Mouse (Mus musculus) midbrain, embryonic 14.5 days (tissue): ENCODE measurements around the gene Zmat3. TPM values are rescaled to one million over a fixed set of nuclear protein-coding genes. Genes with fewer than 3 reads are reported as not detected.

ENCODE experiments used
- ATAC-seq: fragments of 200-750 bp; cut with Nextera tagmentation; 2 replicates; pipeline ENCODE4 v1.8.0; 2017; ENCODE audit warnings: moderate number of reproducible peaks, moderate library complexity; ENCODE audit not compliant: low FRiP score, low TSS enrichment
- DNase-seq: peaks from one replicate; pipeline ENCODE4 v3.0.0-alpha.2; 2015
- H3K27ac ChIP-seq: fragments of 300-500 bp; sonication (generic); replicated peaks from 2 replicates; pipeline ENCODE4 v1.5.1; 2014; ENCODE audit warnings: mild to moderate bottlenecking, low read depth, low read length, moderate library complexity
- H3K27me3 ChIP-seq: fragments of 300-500 bp; sonication (generic); 2 replicates; pipeline ENCODE4 v1.6.1; 2014; ENCODE audit warnings: low read length, control low read depth, mixed read lengths; ENCODE audit not compliant: control insufficient read depth, insufficient read depth
- H3K36me3 ChIP-seq: fragments of 300-500 bp; sonication (generic); 2 replicates; pipeline ENCODE4 v1.6.1; 2014; ENCODE audit warnings: low read length, control low read depth; ENCODE audit not compliant: control insufficient read depth, insufficient read depth
- H3K4me1 ChIP-seq: fragments of 300-500 bp; sonication (generic); 2 replicates; pipeline ENCODE4 v1.6.1; 2014; ENCODE audit warnings: mild to moderate bottlenecking, antibody characterized with exemption, low read length, control low read depth; ENCODE audit not compliant: control insufficient read depth, insufficient read depth
- H3K4me2 ChIP-seq: fragments of 300-500 bp; sonication (generic); 2 replicates; pipeline ENCODE4 v1.6.1; 2014; ENCODE audit warnings: mild to moderate bottlenecking, low read length, moderate library complexity
- H3K4me3 ChIP-seq: fragments of 300-500 bp; sonication (generic); replicated peaks from 2 replicates; pipeline ENCODE4 v1.5.1; 2014; ENCODE audit warnings: low read depth, low read length
- H3K9ac ChIP-seq: fragments of 300-500 bp; sonication (generic); replicated peaks from 2 replicates; pipeline ENCODE4 v1.6.1; 2014; ENCODE audit warnings: mild to moderate bottlenecking, low read length, moderate library complexity
- H3K9me3 ChIP-seq: fragments of 300-500 bp; sonication (generic); 2 replicates; pipeline ENCODE4 v1.6.1; 2016; ENCODE audit warnings: low read length, control low read depth, mixed read lengths; ENCODE audit not compliant: control insufficient read depth
- WGBS: fragments of 180-500 bp; shearing (Covaris S2); extraction: QIAGEN DNeasy Blood & Tissue Kit; methylation state at CpG from one replicate; pipeline ENCODE4 v1.1.7; 2014; 5-methylcytosine and 5-hydroxymethylcytosine counted together
- polyA plus RNA-seq: library from polyadenylated mRNA; unstranded; fragments of >200 nt; fragmentation: Nextera tagmentation; extraction: Ambion mirVana; gene quantifications from 2 replicates; pipeline ENCODE4 v1.2.1, GENCODE M21; 2014

Gene Zmat3
- polyA plus RNA-seq, 1 experiment from 2014 or later = 9.7 TPM

- peaks cover 28% of the 10 kb centered on the region for H3K4me1 ChIP-seq
- 68% methylated on average over 2 of the region's 2 CpGs for WGBS
- H3K4me2 ChIP-seq = peak overlapping the region; percentile 73; the same call in 1 of the 2 replicates
These were observed 34.1 kb upstream of the Zmat3 start for GRCm38 (mm10) chr3:32399931-32400330.

GRCm38 (mm10) chr3:32399381-32399780 is 33.6 kb upstream of the Zmat3 start:
- no peaks in the 10 kb centered on the region for H3K9me3 ChIP-seq
- H3K4me1 ChIP-seq = peaks cover 28% of the 10 kb centered on the region
- H3K27ac ChIP-seq = no peak overlapping the region
- H3K27me3 ChIP-seq = no peaks in the 10 kb centered on the region
- no peaks in the 10 kb centered on the region for H3K36me3 ChIP-seq
- H3K4me3 ChIP-seq = no peak overlapping the region
- peak overlapping the region; percentile 73 for H3K4me2 ChIP-seq
- no peak overlapping the region for H3K9ac ChIP-seq
- WGBS = 19% methylated on average over 4 of the region's 4 CpGs
- DNase-seq (no peak), ATAC-seq (no peak)

More at GRCm38 (mm10) chr3:32399931-32400330, 34.1 kb upstream of the Zmat3 start:
- Histone ChIP-seq H3K9ac (no peak overlapping the region), H3K4me3 (no peak overlapping the region), H3K9me3 (no peaks in the 10 kb centered on the region), H3K36me3 (no peaks in the 10 kb centered on the region), H3K27me3 (no peaks in the 10 kb centered on the region), H3K27ac (no peak overlapping the region)
- no peak for DNase-seq
- ATAC-seq = no peak

- peak; percentile 32 for DNase-seq
- H3K9me3 ChIP-seq = no peaks in the 10 kb centered on the region
- H3K9ac ChIP-seq = no peak overlapping the region; the same call in 1 of the 2 replicates
- H3K36me3 ChIP-seq = no peaks in the 10 kb centered on the region
- WGBS = 6% methylated on average over 4 of the region's 4 CpGs
- H3K27me3 ChIP-seq = no peaks in the 10 kb centered on the region
- H3K4me1 ChIP-seq = peaks cover 28% of the 10 kb centered on the region
- no peak for ATAC-seq
- H3K27ac ChIP-seq = no peak overlapping the region
- peak overlapping the region; percentile 76 for H3K4me3 ChIP-seq
- H3K4me2 ChIP-seq = peak overlapping the region; percentile 73
These were observed 32.8 kb upstream of the Zmat3 start for GRCm38 (mm10) chr3:32398623-32399022.

DNA sequence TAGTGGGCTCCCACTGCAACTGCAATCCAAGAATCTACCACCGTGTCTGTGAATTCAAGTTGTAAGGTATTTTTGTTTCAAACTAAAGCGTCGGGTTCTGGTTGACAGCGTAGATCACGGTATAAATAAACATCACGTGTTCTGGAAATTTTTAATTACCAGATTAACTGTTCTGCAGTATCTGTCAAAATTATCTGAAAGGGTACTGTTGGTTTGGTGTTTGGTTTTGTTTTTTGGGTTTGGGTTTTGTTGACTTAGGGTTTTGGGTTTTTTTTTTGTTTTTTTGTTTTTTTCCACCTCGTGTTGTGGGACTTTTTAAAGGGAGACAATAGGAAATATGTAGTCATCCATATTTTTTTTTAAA is 32.3 kb upstream of the Zmat3 start:
- under 1% methylated on average over 7 of the region's 7 CpGs for WGBS
- Histone ChIP-seq H3K4me3 (peak overlapping the region; percentile 76), H3K9me3 (no peaks in the 10 kb centered on the region), H3K27ac (peak overlapping the region; percentile 97), H3K9ac (peak overlapping the region; percentile 93), H3K4me1 (peaks cover 28% of the 10 kb centered on the region), H3K4me2 (peak overlapping the region; percentile 73), H3K36me3 (no peaks in the 10 kb centered on the region), H3K27me3 (no peaks in the 10 kb centered on the region)
- DNase-seq = peak; percentile 41
- no peak for ATAC-seq

DNA sequence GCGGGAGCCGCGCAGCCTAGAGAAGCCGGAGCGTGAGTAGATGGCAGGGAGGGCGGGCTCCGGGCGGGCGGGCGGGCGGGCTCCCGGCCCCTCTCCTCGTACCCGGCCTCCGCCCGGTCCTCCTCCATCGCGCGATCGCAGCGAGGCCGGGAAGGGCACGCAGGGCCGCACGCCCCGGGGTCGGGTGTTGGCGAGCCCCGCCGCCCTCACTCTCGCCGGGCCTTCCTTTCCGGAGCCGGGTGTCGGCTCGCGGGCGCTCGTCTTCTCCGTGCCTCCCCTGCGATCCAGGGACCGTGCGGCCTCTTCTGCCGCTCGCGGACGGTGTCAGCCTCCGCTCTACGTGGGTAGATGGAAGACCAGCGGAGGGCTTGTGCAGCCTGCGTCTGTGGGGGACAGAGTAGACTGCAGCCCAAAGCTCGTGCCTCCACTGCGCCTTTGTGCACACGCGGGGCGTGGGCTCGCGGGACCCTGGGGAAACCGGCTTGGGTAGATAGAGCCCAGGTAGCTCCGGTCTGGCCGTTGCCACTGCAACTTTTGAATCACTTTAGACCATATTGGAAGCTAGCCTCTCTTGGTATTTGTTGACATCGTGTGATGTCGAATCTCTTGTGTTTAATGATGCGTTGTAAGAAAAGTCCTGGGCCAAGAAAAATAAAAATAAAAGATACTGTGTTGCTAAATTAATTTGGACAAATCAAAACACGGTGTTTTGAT is 31.8 kb upstream of the Zmat3 start, which contains the start of gene Pik3ca:
Gene Pik3ca, plus strand, starts transcription at position 211 of the 714 bp plus-strand sequence.
- Histone ChIP-seq H3K27ac (peak within 1 kb of the TSS; percentile 97), H3K9me3 (no peaks in the 10 kb centered on the region), H3K4me3 (peak within 1 kb of the TSS; percentile 76), H3K27me3 (no peaks in the 10 kb centered on the region), H3K4me1 (peaks cover 28% of the 10 kb centered on the region), H3K9ac (peak within 1 kb of the TSS; percentile 93), H3K36me3 (no peaks in the 10 kb centered on the region), H3K4me2 (peak within 1 kb of the TSS; percentile 73)
- ATAC-seq (peak; percentile 74), DNase-seq (peak; percentile 77)
- under 1% methylated on average over 46 of the region's 65 CpGs for WGBS

DNA sequence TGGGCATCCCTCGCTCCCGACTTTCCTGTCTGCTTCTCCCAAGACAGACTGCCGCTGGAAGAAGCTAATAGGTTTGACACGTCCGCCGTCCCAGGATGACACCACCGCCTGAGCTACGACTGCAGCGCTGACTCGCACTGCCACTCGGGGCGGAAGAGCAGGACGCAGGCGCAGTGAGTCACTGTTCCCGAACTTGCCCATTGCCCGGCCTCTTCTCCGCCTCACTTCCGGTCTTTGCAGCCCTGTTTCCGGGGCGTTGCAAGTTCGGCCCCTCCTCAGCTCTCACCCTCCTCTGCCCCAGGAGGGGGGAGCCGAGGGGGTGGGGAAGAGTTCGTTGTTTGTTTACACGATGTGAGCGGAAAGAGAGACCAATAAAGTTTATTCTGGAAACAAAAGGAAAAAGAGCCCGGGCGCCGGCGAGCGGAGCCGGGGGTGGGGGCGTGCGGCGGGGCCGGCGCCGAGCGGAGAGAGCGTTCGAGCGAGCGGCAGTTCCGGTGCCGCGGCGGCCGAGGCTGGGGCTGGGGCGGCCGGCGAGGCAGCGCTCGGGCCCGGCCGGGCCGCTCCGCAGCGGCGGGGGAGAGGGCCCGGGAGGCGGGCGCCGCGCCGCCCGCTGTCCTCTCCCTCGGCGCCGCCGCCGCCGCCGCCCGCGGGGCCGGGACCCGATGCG is 31.1 kb upstream of the Zmat3 start:
- WGBS = under 1% methylated on average over 52 of the region's 77 CpGs
- Histone ChIP-seq H3K9me3 (no peaks in the 10 kb centered on the region), H3K4me3 (peak overlapping the region; percentile 76), H3K4me1 (peaks cover 28% of the 10 kb centered on the region), H3K36me3 (no peaks in the 10 kb centered on the region), H3K9ac (peak overlapping the region; percentile 93), H3K27me3 (no peaks in the 10 kb centered on the region), H3K27ac (peak overlapping the region; percentile 97), H3K4me2 (peak overlapping the region; percentile 73)
- ATAC-seq = peak; percentile 98
- DNase-seq = peak; percentile 99

DNA sequence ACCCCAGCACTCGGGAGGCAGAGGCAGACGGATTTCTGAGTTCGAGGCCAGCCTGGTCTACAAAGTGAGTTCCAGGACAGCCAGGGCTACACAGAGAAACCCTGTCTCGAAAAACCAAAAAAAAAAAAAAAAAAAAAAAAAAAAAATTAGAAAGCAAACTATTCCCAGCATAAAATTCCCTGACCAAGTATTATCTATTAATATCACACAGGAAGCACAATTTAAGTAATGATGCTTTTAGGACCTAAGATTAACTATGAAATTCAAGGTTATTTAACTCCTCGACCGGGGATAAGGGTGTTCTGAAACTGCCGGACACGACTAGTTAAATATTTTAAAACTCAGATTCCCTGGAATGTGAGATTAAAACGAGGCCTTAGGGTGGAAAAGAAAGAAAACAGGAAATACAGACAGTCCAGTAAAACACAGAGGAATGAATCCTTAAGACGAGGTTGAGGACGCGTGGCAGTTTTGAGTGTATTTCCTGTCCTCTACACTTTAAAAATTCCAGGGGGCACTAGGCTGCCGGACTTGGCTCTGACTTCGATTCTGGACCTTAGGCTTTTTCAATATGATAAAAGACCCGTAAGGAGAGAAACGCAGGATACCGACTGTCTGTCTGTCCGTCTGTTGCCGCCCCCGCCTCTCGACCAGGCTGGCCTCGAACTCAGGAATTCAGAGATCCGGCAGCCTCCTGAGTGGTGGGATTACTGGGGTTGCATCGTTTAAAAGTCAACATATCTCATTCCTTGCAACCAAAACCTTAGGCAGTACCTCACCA is 30.1 kb upstream of the Zmat3 start:
- H3K9me3 ChIP-seq = no peaks in the 10 kb centered on the region
- peak overlapping the region; percentile 97 for H3K27ac ChIP-seq
- H3K4me3 ChIP-seq = peak overlapping the region; percentile 76
- no peaks in the 10 kb centered on the region for H3K36me3 ChIP-seq
- 28% methylated on average over 23 of the region's 24 CpGs for WGBS
- peak overlapping the region; percentile 62 for H3K4me2 ChIP-seq
- ATAC-seq (peak; percentile 3; the same call in 1 of the 2 replicates), DNase-seq (peak; percentile 45)
- H3K9ac ChIP-seq = peak overlapping the region; percentile 51
- no peaks in the 10 kb centered on the region for H3K27me3 ChIP-seq
- H3K4me1 ChIP-seq = peaks cover 28% of the 10 kb centered on the region

DNA sequence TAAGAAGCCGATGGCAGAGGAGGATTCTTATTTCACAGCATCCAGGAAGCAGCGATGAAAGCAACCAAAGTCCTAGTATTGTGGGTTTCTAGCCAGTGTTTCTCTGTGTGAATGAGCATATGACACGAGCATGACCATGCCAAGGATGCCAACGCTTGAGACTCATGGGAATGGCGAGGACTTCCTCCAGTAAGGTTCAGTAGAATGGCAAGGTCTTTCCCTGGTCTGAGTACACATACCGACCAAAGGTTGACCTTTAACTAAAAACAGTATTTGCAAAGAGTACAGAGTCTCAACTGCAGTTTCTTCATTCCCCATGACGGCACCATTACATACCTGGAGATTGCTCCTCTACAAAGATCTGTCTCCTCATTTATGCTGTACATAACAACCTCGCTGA is 28.2 kb upstream of the Zmat3 start:
- no peak overlapping the region for H3K27ac ChIP-seq
- H3K4me3 ChIP-seq = no peak overlapping the region
- no peak overlapping the region for H3K9ac ChIP-seq
- H3K4me2 ChIP-seq = no peak overlapping the region
- no peaks in the 10 kb centered on the region for H3K36me3 ChIP-seq
- H3K4me1 ChIP-seq = peaks cover 11% of the 10 kb centered on the region
- 89% methylated on average over 8 of the region's 8 CpGs for WGBS
- no peaks in the 10 kb centered on the region for H3K9me3 ChIP-seq
- ATAC-seq = no peak
- H3K27me3 ChIP-seq = no peaks in the 10 kb centered on the region
- no peak for DNase-seq
